Mouse (Mus musculus) liver, postnatal 0 days (tissue): Measurements from ENCODE around the gene Rps9. TPM values are rescaled to one million over a fixed set of nuclear protein-coding genes. Genes with fewer than 3 reads are reported as not detected.

Experiments used
- ATAC-seq: fragments of 200-750 bp; cut with Nextera tagmentation; 2 replicates; pipeline ENCODE4 v1.8.0; 2017; ENCODE audit warnings: mild to moderate bottlenecking, moderate library complexity
- DNase-seq: peaks from one replicate; pipeline ENCODE4 v3.0.0-alpha.2; 2016
- H3K27ac ChIP-seq: fragments of 300-500 bp; sonication (generic); 2 replicates; pipeline ENCODE4 v1.5.1; 2014; ENCODE audit warnings: antibody characterized with exemption, moderate library complexity, mild to moderate bottlenecking, low read depth
- H3K27me3 ChIP-seq: fragments of 300-500 bp; sonication (generic); 2 replicates; pipeline ENCODE4 v1.6.1; 2014; ENCODE audit warnings: low read length, control low read depth, mixed read lengths; ENCODE audit not compliant: insufficient read depth
- H3K36me3 ChIP-seq: fragments of 300-500 bp; sonication (generic); replicated peaks from 2 replicates; pipeline ENCODE4 v1.6.1; 2014; ENCODE audit warnings: mild to moderate bottlenecking, control low read depth, low read length, moderate library complexity, mixed read lengths; ENCODE audit not compliant: insufficient read depth
- H3K4me1 ChIP-seq: fragments of 300-500 bp; sonication (generic); 2 replicates; pipeline ENCODE4 v1.6.1; 2014; ENCODE audit warnings: antibody characterized with exemption, mild to moderate bottlenecking, control low read depth; ENCODE audit not compliant: insufficient read depth
- H3K4me2 ChIP-seq: fragments of 300-500 bp; sonication (generic); 2 replicates; pipeline ENCODE4 v1.6.1; 2014; ENCODE audit warnings: low read depth, mild to moderate bottlenecking, low read length, moderate library complexity, mixed read lengths
- H3K4me3 ChIP-seq: fragments of 300-500 bp; sonication (generic); 2 replicates; pipeline ENCODE4 v1.5.1; 2014; ENCODE audit warnings: low read depth, low read length
- H3K9ac ChIP-seq: fragments of 300-500 bp; sonication (generic); replicated peaks from 2 replicates; pipeline ENCODE4 v1.6.1; 2014; ENCODE audit warnings: mild to moderate bottlenecking, moderate library complexity
- H3K9me3 ChIP-seq: fragments of 300-500 bp; sonication (generic); 2 replicates; pipeline ENCODE4 v1.6.1; 2016; ENCODE audit warnings: mild to moderate bottlenecking, control low read depth, low read length, mixed read lengths
- CTCF ChIP-seq: sonication (generic); IDR thresholded peaks from 2 replicates; pipeline ENCODE4 v1.5.1; 2016; ENCODE audit warnings: antibody characterized with exemption, low read depth
- EP300 ChIP-seq: IDR thresholded peaks from 2 replicates; pipeline ENCODE4 v1.6.1; 2016; ENCODE audit warnings: antibody characterized with exemption, low read depth, mild to moderate bottlenecking
- WGBS: fragments of 180-500 bp; shearing (Covaris S2); extraction: QIAGEN DNeasy Blood & Tissue Kit; methylation state at CpG from one replicate; pipeline ENCODE4 v1.1.7; 2014; ENCODE audit not compliant: insufficient replicate concordance; 5-methylcytosine and 5-hydroxymethylcytosine counted together
- polyA plus RNA-seq: library from polyadenylated mRNA; unstranded; fragments of >200 nt; fragmentation: Nextera tagmentation; extraction: Ambion mirVana; gene quantifications from 2 replicates; pipeline ENCODE4 v1.2.1, GENCODE M21; 2015

Gene Rps9
- polyA plus RNA-seq, 1 experiment from 2014 or later = 859 TPM

GRCm38 (mm10) chr7:3674507-3675227 lies 29.1 kb upstream of the Rps9 start:
- Histone ChIP-seq H3K36me3 (no peaks in the 10 kb centered on the region), H3K27ac (no peak overlapping the region), H3K4me3 (no peak overlapping the region), H3K4me1 (no peaks in the 10 kb centered on the region), H3K27me3 (no peaks in the 10 kb centered on the region), H3K9me3 (no peaks in the 10 kb centered on the region), H3K4me2 (no peak overlapping the region), H3K9ac (no peak overlapping the region)
- 51% methylated on average over 10 of the region's 10 CpGs for WGBS
- DNase-seq (peak; percentile 88), ATAC-seq (peak; percentile 89)
- TF ChIP-seq CTCF = peak; percentile 95
- TF ChIP-seq EP300 = no peak

GRCm38 (mm10) chr7:3675228-3675548 lies 28.6 kb upstream of the Rps9 start:
- H3K9ac ChIP-seq = no peak overlapping the region
- H3K4me1 ChIP-seq = no peaks in the 10 kb centered on the region
- ATAC-seq = no peak
- H3K4me3 ChIP-seq = no peak overlapping the region
- no peaks in the 10 kb centered on the region for H3K27me3 ChIP-seq
- no peaks in the 10 kb centered on the region for H3K9me3 ChIP-seq
- TF ChIP-seq CTCF (no peak), EP300 (no peak)
- no peak overlapping the region for H3K4me2 ChIP-seq
- H3K36me3 ChIP-seq = no peaks in the 10 kb centered on the region
- 63% methylated on average over 3 of the region's 3 CpGs for WGBS
- DNase-seq = no peak
- H3K27ac ChIP-seq = no peak overlapping the region

GRCm38 (mm10) chr7:3676371-3676770 lies 27.4 kb upstream of the Rps9 start:
- ATAC-seq (no peak), DNase-seq (no peak)
- 89% methylated on average over 12 of the region's 12 CpGs for WGBS
- Histone ChIP-seq H3K4me3 (no peak overlapping the region), H3K4me1 (no peaks in the 10 kb centered on the region), H3K9me3 (no peaks in the 10 kb centered on the region), H3K9ac (no peak overlapping the region), H3K4me2 (no peak overlapping the region), H3K36me3 (no peaks in the 10 kb centered on the region), H3K27me3 (no peaks in the 10 kb centered on the region), H3K27ac (no peak overlapping the region)
- no peak for TF ChIP-seq CTCF
- no peak for TF ChIP-seq EP300

DNA sequence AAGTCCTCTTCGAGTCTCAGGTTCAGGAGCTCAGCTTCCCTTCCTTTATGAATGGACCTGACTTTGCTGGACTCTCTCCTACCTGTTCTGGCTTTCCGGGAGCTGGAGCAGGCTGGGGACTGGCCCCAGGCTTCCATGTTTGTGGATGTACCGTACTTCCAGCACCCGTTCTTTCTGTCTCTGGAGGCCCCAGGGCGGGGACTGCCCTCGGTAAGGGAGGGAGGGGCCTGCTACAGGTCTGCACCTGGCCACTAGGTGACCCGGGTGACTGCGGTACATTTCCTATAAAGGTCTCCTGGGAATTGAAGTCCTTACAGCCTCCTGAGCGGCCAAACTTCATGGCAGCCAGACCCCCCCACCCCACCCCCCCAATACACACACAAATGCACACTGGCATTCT lies 26.5 kb upstream of the Rps9 start, which contains the start of gene Tmc4:
TSS of gene Tmc4 (minus strand) at position 212 of the 400 bp plus-strand sequence.
- no peak within 1 kb of the TSS; the same call in 1 of the 2 replicates for H3K9ac ChIP-seq

DNA sequence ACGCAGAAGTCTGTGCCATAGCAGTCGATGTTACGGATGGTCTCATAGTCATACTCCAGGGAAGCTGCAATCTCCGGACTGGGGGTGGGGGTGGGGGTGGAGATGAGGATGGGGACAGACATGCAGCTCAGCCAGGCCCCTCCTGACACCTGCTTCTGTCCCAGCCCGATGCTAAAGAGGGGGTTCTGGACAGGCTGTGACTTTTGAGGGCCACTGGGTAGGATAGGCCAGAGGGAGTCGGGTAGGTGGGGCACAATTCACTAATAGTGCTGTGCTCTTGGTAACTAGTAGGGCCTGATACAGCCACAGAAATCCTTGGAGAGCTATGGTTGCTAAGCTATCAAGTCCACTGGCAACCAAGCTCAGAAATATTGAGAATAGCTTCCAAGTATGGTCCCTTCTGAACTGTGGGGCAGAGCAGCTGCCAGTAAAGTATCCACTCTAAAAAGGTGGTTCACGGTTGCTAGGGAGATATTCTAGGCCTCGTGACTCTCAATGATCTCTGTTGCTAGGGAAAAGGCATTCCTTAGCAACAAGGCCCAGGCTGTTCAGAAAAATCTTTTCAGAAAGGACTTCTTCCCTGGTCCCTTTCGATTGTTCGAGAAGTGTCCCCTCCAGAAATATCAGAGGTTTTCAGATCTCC lies 19.8 kb upstream of the Rps9 start:
- 85% methylated on average over 10 of the region's 10 CpGs for WGBS
- no peak for DNase-seq

More for the DNA sequence above, 26.5 kb upstream of the Rps9 start, which contains the start of gene Tmc4:
- no peaks in the 10 kb centered on the region for H3K36me3 ChIP-seq
- DNase-seq (peak; percentile 27), ATAC-seq (peak; percentile 61; the same call in 1 of the 2 replicates)
- 0 out of 2 replicates have a peak within 1 kb of the TSS, but pooled peaks have one; percentile 16 for H3K27ac ChIP-seq
- no peaks in the 10 kb centered on the region for H3K9me3 ChIP-seq
- no peaks in the 10 kb centered on the region for H3K27me3 ChIP-seq
- H3K4me1 ChIP-seq = no peaks in the 10 kb centered on the region
- no peak within 1 kb of the TSS for H3K4me3 ChIP-seq
- peak within 1 kb of the TSS; percentile 18; the same call in 1 of the 2 replicates for H3K4me2 ChIP-seq
- 59% methylated on average over 9 of the region's 9 CpGs for WGBS
- TF ChIP-seq EP300 (no peak), CTCF (no peak)

DNA sequence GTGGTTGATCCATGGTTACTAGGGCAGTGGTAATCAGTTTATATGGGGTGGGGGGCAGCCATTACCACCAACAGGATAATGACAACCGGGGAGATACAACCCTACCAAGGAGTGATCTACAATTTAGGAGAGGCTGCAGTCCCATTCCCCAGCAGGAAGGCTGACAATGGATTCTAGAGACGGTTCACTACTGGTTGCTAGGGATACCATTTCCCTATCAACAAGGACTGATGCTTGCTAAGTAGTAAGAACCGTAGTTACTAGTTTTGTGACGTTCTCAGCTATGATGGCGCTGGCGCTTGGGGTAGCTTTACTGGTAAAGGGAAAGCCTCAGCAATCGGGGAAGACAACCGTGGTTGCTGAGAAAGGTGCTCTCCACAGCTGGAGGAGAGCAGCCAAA lies 19.1 kb upstream of the Rps9 start:
- Histone ChIP-seq H3K4me3 (no peak overlapping the region), H3K36me3 (peaks cover 27% of the 10 kb centered on the region), H3K9ac (no peak overlapping the region), H3K4me2 (no peak overlapping the region), H3K9me3 (no peaks in the 10 kb centered on the region), H3K27ac (no peak overlapping the region), H3K27me3 (no peaks in the 10 kb centered on the region), H3K4me1 (no peaks in the 10 kb centered on the region)
- TF ChIP-seq EP300 (no peak), CTCF (no peak)
- WGBS = 86% methylated on average over 8 of the region's 8 CpGs
- ATAC-seq (no peak), DNase-seq (no peak)

More for the DNA sequence above, 19.8 kb upstream of the Rps9 start:
- Histone ChIP-seq H3K36me3 (peaks cover 27% of the 10 kb centered on the region), H3K9ac (no peak overlapping the region), H3K4me1 (no peaks in the 10 kb centered on the region), H3K27me3 (no peaks in the 10 kb centered on the region), H3K4me3 (no peak overlapping the region), H3K27ac (no peak overlapping the region), H3K4me2 (no peak overlapping the region), H3K9me3 (no peaks in the 10 kb centered on the region)
- ATAC-seq = no peak
- TF ChIP-seq EP300 (no peak), CTCF (no peak)
